Mouse (Mus musculus): ENCODE measurements around the gene Gabbr2. TPM values are rescaled to one million over a fixed set of nuclear protein-coding genes. Genes with fewer than 3 reads are reported as not detected.

The Gabbr2 gene
- polyA plus RNA-seq, 1 experiment from 2014 or later: 0.27 TPM

DNA sequence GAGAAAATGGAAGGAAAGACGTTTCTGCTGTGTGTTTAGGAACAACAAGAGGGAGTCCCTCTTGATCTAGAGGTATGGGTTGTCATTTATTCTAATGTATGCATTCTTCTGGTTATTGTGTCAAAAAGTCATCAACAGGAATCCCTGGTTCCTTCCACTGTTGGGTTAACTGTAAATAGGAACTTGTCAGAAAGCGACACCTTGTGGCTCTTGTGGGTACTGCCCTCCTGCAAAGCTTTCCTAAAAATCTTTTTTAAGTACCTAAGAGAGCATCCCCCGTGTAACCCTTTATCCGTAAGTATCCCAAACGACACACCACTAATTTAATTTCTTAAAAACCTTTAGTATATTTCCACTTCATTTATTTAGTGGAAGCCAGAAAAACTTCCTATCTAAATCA, 334.6 kb downstream of the Gabbr2 start:
- WGBS: 12% methylated on average over 5 of the region's 5 CpGs
- ATAC-seq (replicated peaks; ENCODE audit: low FRiP score) (no peak), DNase-seq (ENCODE audit: low spot score) (peak; percentile 83)
- H3K27me3 ChIP-seq (ENCODE audit: control insufficient read depth, insufficient read depth, low read length): no peaks in the 10 kb centered on the region
- no peaks in the 10 kb centered on the region for H3K9me3 ChIP-seq (ENCODE audit: control insufficient read depth, low read length)
- H3K9ac ChIP-seq (ENCODE audit: low read length): no peak overlapping the region
- H3K4me2 ChIP-seq (ENCODE audit: low read depth, low read length, severe bottlenecking): no peak overlapping the region
- H3K4me1 ChIP-seq (replicated peaks; ENCODE audit: control insufficient read depth, insufficient read depth, low read length): no peaks in the 10 kb centered on the region
- no peaks in the 10 kb centered on the region for H3K36me3 ChIP-seq (ENCODE audit: control insufficient read depth, insufficient read depth, low read length)
- no peak overlapping the region for H3K27ac ChIP-seq (ENCODE audit: low read depth, low read length)
- H3K4me3 ChIP-seq (ENCODE audit: low read depth, low read length): no peak overlapping the region

- no peak overlapping the region for H3K27ac ChIP-seq (ENCODE audit: low read depth, low read length)
- no peak for ATAC-seq (replicated peaks; ENCODE audit: low FRiP score)
- no peak overlapping the region for H3K4me3 ChIP-seq (ENCODE audit: low read depth, low read length)
- DNase-seq (ENCODE audit: low spot score): no peak
- peaks cover 4% of the 10 kb centered on the region for H3K27me3 ChIP-seq (ENCODE audit: control insufficient read depth, insufficient read depth, low read length)
- H3K4me2 ChIP-seq (ENCODE audit: low read depth, low read length, severe bottlenecking): no peak overlapping the region
- H3K9ac ChIP-seq (ENCODE audit: low read length): no peak overlapping the region
- no peaks in the 10 kb centered on the region; the same call in 1 of the 2 replicates for H3K4me1 ChIP-seq (replicated peaks; ENCODE audit: control insufficient read depth, insufficient read depth, low read length)
- WGBS: 72% methylated on average over 2 of the region's 2 CpGs
- no peaks in the 10 kb centered on the region for H3K36me3 ChIP-seq (ENCODE audit: control insufficient read depth, insufficient read depth, low read length)
- no peaks in the 10 kb centered on the region for H3K9me3 ChIP-seq (ENCODE audit: control insufficient read depth, low read length)
Measured at GRCm38 (mm10) chr4:46655956-46656355, 335.7 kb downstream of the Gabbr2 start.

DNA sequence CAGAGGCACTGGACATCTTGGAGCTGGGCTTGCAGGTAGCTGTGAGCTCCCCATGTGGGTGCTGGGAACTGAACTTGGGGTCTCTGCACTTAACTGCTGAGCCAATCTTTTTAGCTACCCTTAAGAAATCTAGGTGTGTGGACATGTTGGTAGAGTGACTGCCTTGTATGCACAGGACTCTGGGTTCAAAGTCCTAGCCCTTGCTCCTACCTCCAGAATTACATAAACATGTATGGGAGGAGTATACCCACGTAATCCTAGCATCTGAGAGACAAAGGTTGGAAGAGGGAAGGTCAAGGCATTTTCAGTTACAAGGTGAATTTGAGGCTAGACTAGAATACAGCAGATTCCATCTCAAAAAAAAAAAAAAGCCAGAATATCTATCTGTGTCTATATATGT, 336.4 kb downstream of the Gabbr2 start:
- H3K4me1 ChIP-seq (replicated peaks; ENCODE audit: control insufficient read depth, insufficient read depth, low read length): peaks cover 3% of the 10 kb centered on the region; the same call in 1 of the 2 replicates
- no peak overlapping the region for H3K9ac ChIP-seq (ENCODE audit: low read length)
- H3K4me3 ChIP-seq (ENCODE audit: low read depth, low read length): no peak overlapping the region
- no peaks in the 10 kb centered on the region for H3K36me3 ChIP-seq (ENCODE audit: control insufficient read depth, insufficient read depth, low read length)
- peaks cover 7% of the 10 kb centered on the region for H3K27me3 ChIP-seq (ENCODE audit: control insufficient read depth, insufficient read depth, low read length)
- H3K4me2 ChIP-seq (ENCODE audit: low read depth, low read length, severe bottlenecking): no peak overlapping the region
- WGBS: 70% methylated on average over 1 of the region's 1 CpGs
- ATAC-seq (replicated peaks; ENCODE audit: low FRiP score) (no peak), DNase-seq (ENCODE audit: low spot score) (no peak)
- H3K27ac ChIP-seq (ENCODE audit: low read depth, low read length): no peak overlapping the region
- H3K9me3 ChIP-seq (ENCODE audit: control insufficient read depth, low read length): no peaks in the 10 kb centered on the region

DNA sequence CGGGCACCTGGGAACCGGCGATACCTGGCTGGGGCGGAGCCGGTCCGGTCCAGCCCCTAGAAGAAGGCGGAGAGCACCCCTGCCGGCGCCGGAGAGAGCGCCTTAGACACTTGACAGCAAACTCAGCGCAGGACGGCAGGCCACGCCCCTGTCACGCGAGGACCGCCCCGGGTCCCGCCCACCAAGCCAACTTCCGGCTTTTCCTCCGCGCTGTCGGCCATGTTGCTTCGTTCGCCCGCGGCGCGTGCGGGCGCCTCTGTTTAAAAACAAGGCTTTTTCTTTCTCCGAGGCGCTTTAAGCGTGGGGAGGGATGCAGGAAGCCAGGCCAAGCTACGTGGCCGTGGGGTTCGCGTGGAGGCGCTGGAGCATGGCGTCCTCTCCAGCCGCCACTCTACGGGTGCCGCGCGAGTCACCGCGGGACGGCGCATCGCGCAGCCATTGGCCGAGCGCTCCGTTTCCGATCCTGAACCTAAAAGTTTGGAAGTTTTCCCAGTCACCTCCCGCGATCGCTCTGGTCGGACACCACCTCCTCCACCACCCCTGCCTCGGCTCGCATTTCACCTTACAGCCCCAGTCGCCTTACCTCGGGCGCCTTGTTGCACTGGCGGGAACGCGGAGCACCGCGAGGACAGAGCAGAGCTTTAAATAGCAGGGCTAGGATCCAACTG, 341.5 kb downstream of the Gabbr2 start, which contains the start of gene Tbc1d2:
Gene Tbc1d2 (minus strand): TSS at position 124 of the 668 bp plus-strand sequence.
- under 1% methylated on average over 67 of the region's 69 CpGs for WGBS
- Histone ChIP-seq H3K4me2 (ENCODE audit: low read depth, low read length, severe bottlenecking) (peak within 1 kb of the TSS; percentile 94), H3K36me3 (ENCODE audit: control insufficient read depth, insufficient read depth, low read length) (no peaks in the 10 kb centered on the region), H3K9ac (ENCODE audit: low read length) (peak within 1 kb of the TSS; percentile 85), H3K27me3 (ENCODE audit: control insufficient read depth, insufficient read depth, low read length) (peaks cover 17% of the 10 kb centered on the region), H3K4me1 (replicated peaks; ENCODE audit: control insufficient read depth, insufficient read depth, low read length) (peaks cover 7% of the 10 kb centered on the region; the same call in 1 of the 2 replicates), H3K9me3 (ENCODE audit: control insufficient read depth, low read length) (no peaks in the 10 kb centered on the region), H3K27ac (ENCODE audit: low read depth, low read length) (peak within 1 kb of the TSS; percentile 57; the same call in 1 of the 2 replicates), H3K4me3 (ENCODE audit: low read depth, low read length) (peak within 1 kb of the TSS; percentile 72)
- DNase-seq (ENCODE audit: low spot score) (peak; percentile 96), ATAC-seq (replicated peaks; ENCODE audit: low FRiP score) (peak; percentile 94)

GRCm38 (mm10) chr4:46649161-46649560, 342.5 kb downstream of the Gabbr2 start:
- no peak overlapping the region for H3K9ac ChIP-seq (ENCODE audit: low read length)

DNA sequence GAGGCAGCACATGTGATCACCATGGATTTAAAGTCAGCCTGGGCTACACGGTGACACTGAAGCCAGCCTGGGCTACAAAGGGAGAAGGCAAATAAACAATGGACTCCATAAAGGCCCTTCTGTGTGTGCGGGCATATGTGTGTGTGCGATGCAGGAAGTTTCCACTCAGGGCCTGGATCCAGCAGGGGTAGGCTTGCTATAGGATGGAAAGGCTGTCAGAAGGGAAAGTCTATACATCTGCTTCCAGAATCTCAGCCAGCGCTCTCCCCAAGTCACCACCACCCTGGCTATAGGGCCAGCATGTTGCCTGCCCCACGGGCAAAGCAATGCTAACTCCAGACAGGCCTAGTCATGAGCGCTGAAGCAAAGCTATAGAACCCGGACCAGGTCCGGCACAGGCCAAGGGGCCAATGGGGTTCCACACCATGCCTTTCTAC, 348.0 kb downstream of the Gabbr2 start:
- no peak overlapping the region for H3K4me3 ChIP-seq (ENCODE audit: low read depth, low read length)
- DNase-seq (ENCODE audit: low spot score): no peak
- no peak overlapping the region for H3K4me2 ChIP-seq (ENCODE audit: low read depth, low read length, severe bottlenecking)
- peaks cover 5% of the 10 kb centered on the region for H3K27me3 ChIP-seq (ENCODE audit: control insufficient read depth, insufficient read depth, low read length)
- no peaks in the 10 kb centered on the region for H3K9me3 ChIP-seq (ENCODE audit: control insufficient read depth, low read length)
- ATAC-seq (replicated peaks; ENCODE audit: low FRiP score): no peak
- no peaks in the 10 kb centered on the region for H3K4me1 ChIP-seq (replicated peaks; ENCODE audit: control insufficient read depth, insufficient read depth, low read length)
- H3K36me3 ChIP-seq (ENCODE audit: control insufficient read depth, insufficient read depth, low read length): no peaks in the 10 kb centered on the region
- WGBS: 85% methylated on average over 8 of the region's 8 CpGs
- no peak overlapping the region for H3K27ac ChIP-seq (ENCODE audit: low read depth, low read length)
- no peak overlapping the region for H3K9ac ChIP-seq (ENCODE audit: low read length)

More at GRCm38 (mm10) chr4:46649161-46649560, 342.5 kb downstream of the Gabbr2 start:
- peaks cover 17% of the 10 kb centered on the region for H3K27me3 ChIP-seq (ENCODE audit: control insufficient read depth, insufficient read depth, low read length)
- H3K9me3 ChIP-seq (ENCODE audit: control insufficient read depth, low read length): no peaks in the 10 kb centered on the region
- H3K4me2 ChIP-seq (ENCODE audit: low read depth, low read length, severe bottlenecking): 0 out of 2 replicates have a peak overlapping the region, but pooled peaks have one; percentile 94
- no peaks in the 10 kb centered on the region for H3K36me3 ChIP-seq (ENCODE audit: control insufficient read depth, insufficient read depth, low read length)
- ATAC-seq (replicated peaks; ENCODE audit: low FRiP score) (no peak), DNase-seq (ENCODE audit: low spot score) (no peak)
- peaks cover 7% of the 10 kb centered on the region; the same call in 1 of the 2 replicates for H3K4me1 ChIP-seq (replicated peaks; ENCODE audit: control insufficient read depth, insufficient read depth, low read length)
- peak overlapping the region; percentile 72 for H3K4me3 ChIP-seq (ENCODE audit: low read depth, low read length)
- no peak overlapping the region for H3K27ac ChIP-seq (ENCODE audit: low read depth, low read length)
- WGBS: 56% methylated on average over 4 of the region's 4 CpGs

DNA sequence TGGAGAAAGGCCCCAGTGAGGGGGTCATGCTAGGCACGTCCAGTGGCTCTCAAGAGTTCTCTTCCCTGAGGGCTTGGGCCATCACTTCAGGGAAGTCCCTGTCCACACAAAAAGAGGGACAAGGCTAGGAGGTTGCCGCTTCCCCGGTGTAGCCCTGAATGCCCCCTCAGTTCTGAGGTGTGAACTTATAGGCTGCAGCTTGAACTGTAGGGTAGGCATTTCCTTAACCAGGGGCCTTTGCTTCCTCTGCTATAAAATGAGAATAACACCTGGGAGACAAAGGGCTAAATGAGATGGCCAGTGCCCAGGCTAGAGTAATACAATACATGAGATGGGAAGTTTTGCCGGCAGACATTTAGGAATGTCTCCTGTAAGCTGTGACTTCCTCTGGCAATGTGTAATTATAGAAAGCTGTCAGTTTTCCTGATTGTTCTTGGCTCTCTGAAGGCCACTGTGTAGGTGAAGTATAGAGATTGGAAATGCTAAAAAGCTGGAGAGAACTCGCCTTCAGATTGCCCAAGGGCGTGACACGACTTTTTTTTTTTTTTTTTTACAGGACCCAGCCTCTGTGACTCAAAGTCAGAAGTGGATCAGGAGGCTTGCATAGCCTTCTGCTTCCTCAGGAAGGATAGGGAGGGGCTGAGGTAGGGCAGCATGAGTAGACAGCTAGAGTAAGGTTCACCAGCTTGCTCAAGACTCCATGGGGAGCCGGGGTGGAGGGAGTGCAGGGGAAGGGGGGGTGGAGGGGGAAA, 348.6 kb downstream of the Gabbr2 start:
- no peaks in the 10 kb centered on the region for H3K9me3 ChIP-seq (ENCODE audit: control insufficient read depth, low read length)
- 83% methylated on average over 8 of the region's 8 CpGs for WGBS
- no peak overlapping the region for H3K9ac ChIP-seq (ENCODE audit: low read length)
- H3K27me3 ChIP-seq (ENCODE audit: control insufficient read depth, insufficient read depth, low read length): peaks cover 1% of the 10 kb centered on the region; the same call in 1 of the 2 replicates
- no peak overlapping the region for H3K4me3 ChIP-seq (ENCODE audit: low read depth, low read length)
- H3K27ac ChIP-seq (ENCODE audit: low read depth, low read length): no peak overlapping the region
- DNase-seq (ENCODE audit: low spot score) (no peak), ATAC-seq (replicated peaks; ENCODE audit: low FRiP score) (no peak)
- no peak overlapping the region for H3K4me2 ChIP-seq (ENCODE audit: low read depth, low read length, severe bottlenecking)
- H3K36me3 ChIP-seq (ENCODE audit: control insufficient read depth, insufficient read depth, low read length): no peaks in the 10 kb centered on the region
- H3K4me1 ChIP-seq (replicated peaks; ENCODE audit: control insufficient read depth, insufficient read depth, low read length): no peaks in the 10 kb centered on the region

DNA sequence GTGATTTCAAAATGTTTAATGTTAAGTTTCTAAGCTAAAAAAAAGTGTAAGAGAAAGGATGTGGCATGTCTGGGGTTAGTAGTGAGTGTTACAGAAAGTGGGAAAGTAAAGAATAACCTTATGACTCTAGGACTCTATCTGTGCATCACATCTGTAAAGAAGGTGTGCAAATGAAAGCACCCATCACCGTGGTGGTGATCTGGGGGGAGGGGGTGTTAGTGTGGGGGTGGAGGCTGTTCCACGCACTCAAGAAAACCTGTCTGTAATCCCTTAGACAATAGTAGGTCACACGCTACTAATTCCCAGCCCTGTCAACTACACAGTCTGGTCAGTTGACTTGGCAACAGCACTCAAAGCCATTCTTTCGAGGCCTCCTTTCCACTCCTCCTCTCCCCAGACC, 350.4 kb downstream of the Gabbr2 start:
- Histone ChIP-seq H3K9ac (ENCODE audit: low read length) (no peak overlapping the region), H3K4me2 (ENCODE audit: low read depth, low read length, severe bottlenecking) (no peak overlapping the region), H3K36me3 (ENCODE audit: control insufficient read depth, insufficient read depth, low read length) (no peaks in the 10 kb centered on the region), H3K27me3 (ENCODE audit: control insufficient read depth, insufficient read depth, low read length) (no peaks in the 10 kb centered on the region), H3K27ac (ENCODE audit: low read depth, low read length) (no peak overlapping the region), H3K9me3 (ENCODE audit: control insufficient read depth, low read length) (no peaks in the 10 kb centered on the region), H3K4me3 (ENCODE audit: low read depth, low read length) (no peak overlapping the region), H3K4me1 (replicated peaks; ENCODE audit: control insufficient read depth, insufficient read depth, low read length) (no peaks in the 10 kb centered on the region)
- WGBS: 42% methylated on average over 4 of the region's 4 CpGs
- no peak for DNase-seq (ENCODE audit: low spot score)
- no peak for ATAC-seq (replicated peaks; ENCODE audit: low FRiP score)

All from forebrain, embryonic 11.5 days (tissue).